In the genomic region with DNA sequence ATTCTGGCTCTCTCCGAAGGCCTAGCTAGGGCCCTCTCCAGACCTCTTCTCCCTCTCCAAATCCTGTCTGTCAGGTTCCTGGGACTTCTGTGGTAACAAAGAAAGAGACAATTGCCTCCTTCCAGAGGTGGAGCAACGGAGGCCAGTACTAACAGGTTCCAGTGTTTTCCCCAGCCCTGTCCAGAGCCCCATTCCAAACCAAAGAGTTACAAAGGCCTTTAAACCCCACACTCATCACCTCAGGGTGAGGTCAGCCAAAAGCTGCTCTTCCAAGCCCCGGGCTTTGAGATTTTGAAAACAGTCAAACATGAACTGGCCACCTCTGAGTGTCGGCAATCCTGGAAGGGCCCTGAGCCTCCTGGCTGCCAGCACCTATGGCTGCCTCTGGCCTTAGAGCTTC, we compare ENCODE assay signal across 15 mouse cellular contexts. TPM values are rescaled to one million over a fixed set of nuclear protein-coding genes. Genes with fewer than 3 reads are reported as not detected.
A peak's percentile ranks its signal among the peaks of the same experiment; 100 is the strongest.
DNase-seq lines count a peak whose midpoint lies in the region; ATAC-seq and TF ChIP-seq lines count a peak whose summit lies in the region.
"Had no signal": no experiment of that assay in that cellular context is flagged by ENCODE, and none has a peak within 500 bp of the region (broad histone marks: within the 10 kb centered on the region; RNA-seq: fewer than 3 reads in every experiment).

No protein-coding gene starts in this region.

- no peak overlapping the region for H3K9ac ChIP-seq in forebrain, embryonic 11.5 days (ENCODE audit: low read length)
- no peak overlapping the region for H3K9ac ChIP-seq in intestine, embryonic 14.5 days (ENCODE audit: low read length)
- H3K9ac ChIP-seq in intestine, embryonic 16.5 days (ENCODE audit: low read depth, low read length): no peak overlapping the region
- no peak overlapping the region for H3K9ac ChIP-seq in ES-Bruce4 (ENCODE audit: low read depth, poor library complexity, severe bottlenecking)
- H3K9ac ChIP-seq: forebrain, embryonic 15.5 days; hindbrain, embryonic 15.5 days had no signal

- no peak for DNase-seq in forebrain, embryonic 10.5 days (ENCODE audit: extremely low spot score, low spot score)
- DNase-seq in forebrain, embryonic 11.5 days (ENCODE audit: low spot score): no peak
- DNase-seq in intestine, embryonic 14.5 days (ENCODE audit: low spot score): no peak
- DNase-seq in gonadal fat pad, adult 2 months (ENCODE audit: low read depth): peak; percentile 99
- no peak for DNase-seq in neural tube, embryonic 10.5 days (ENCODE audit: extremely low spot score, low spot score)
- DNase-seq in frontal cortex, adult 2 months (ENCODE audit: extremely low spot score in 1 of 2, low spot score in 1 of 2): no peak
- DNase-seq: cerebellum, adult 2 months; gastrocnemius, postnatal 10 days; liver; thymus, postnatal 25 days had no signal

- peaks cover 57% of the 10 kb centered on the region for H3K36me3 ChIP-seq in forebrain, embryonic 10.5 days (replicated peaks)
- H3K36me3 ChIP-seq in forebrain, embryonic 11.5 days (ENCODE audit: control insufficient read depth, insufficient read depth, low read length): no peaks in the 10 kb centered on the region; the same call in 1 of the 2 replicates
- H3K36me3 ChIP-seq in intestine, embryonic 14.5 days (ENCODE audit: control insufficient read depth, insufficient read depth, low read length): peaks cover 36% of the 10 kb centered on the region
- H3K36me3 ChIP-seq in intestine, embryonic 16.5 days (ENCODE audit: control insufficient read depth, insufficient read depth, low read length): peaks cover 2% of the 10 kb centered on the region; the same call in 1 of the 2 replicates
- H3K36me3 ChIP-seq in ES-Bruce4 (ENCODE audit: control insufficient read depth, insufficient read depth, low read length, poor library complexity, severe bottlenecking): no peaks in the 10 kb centered on the region
- H3K36me3 ChIP-seq: forebrain, embryonic 15.5 days; hindbrain, embryonic 15.5 days had no signal

- peaks cover 20% of the 10 kb centered on the region for H3K4me1 ChIP-seq in forebrain, embryonic 10.5 days
- peaks cover 1% of the 10 kb centered on the region; the same call in 1 of the 2 replicates for H3K4me1 ChIP-seq in forebrain, embryonic 11.5 days (replicated peaks; ENCODE audit: control insufficient read depth, insufficient read depth, low read length)
- peaks cover 20% of the 10 kb centered on the region for H3K4me1 ChIP-seq in intestine, embryonic 14.5 days (replicated peaks; ENCODE audit: control insufficient read depth, insufficient read depth, low read length)
- peaks cover 20% of the 10 kb centered on the region for H3K4me1 ChIP-seq in intestine, embryonic 16.5 days (ENCODE audit: control insufficient read depth, insufficient read depth, low read length)
- H3K4me1 ChIP-seq in ES-Bruce4 (ENCODE audit: control insufficient read depth, insufficient read depth, low read length): no peaks in the 10 kb centered on the region

- H3K27me3 ChIP-seq in forebrain, embryonic 10.5 days (ENCODE audit: poor library complexity, severe bottlenecking): no peaks in the 10 kb centered on the region
- no peaks in the 10 kb centered on the region for H3K27me3 ChIP-seq in forebrain, embryonic 11.5 days (ENCODE audit: control insufficient read depth, insufficient read depth, low read length)
- no peaks in the 10 kb centered on the region for H3K27me3 ChIP-seq in intestine, embryonic 14.5 days (replicated peaks; ENCODE audit: control insufficient read depth, insufficient read depth, low read length)
- H3K27me3 ChIP-seq in intestine, embryonic 16.5 days (replicated peaks; ENCODE audit: control insufficient read depth, insufficient read depth, low read length): no peaks in the 10 kb centered on the region
- H3K27me3 ChIP-seq in ES-Bruce4 (ENCODE audit: control insufficient read depth, insufficient read depth, low read length, poor library complexity, severe bottlenecking): no peaks in the 10 kb centered on the region
- H3K27me3 ChIP-seq: forebrain, embryonic 15.5 days; hindbrain, embryonic 15.5 days had no signal

- no peak overlapping the region for H3K4me2 ChIP-seq in forebrain, embryonic 11.5 days (ENCODE audit: low read depth, low read length, severe bottlenecking)
- no peak overlapping the region for H3K4me2 ChIP-seq in intestine, embryonic 14.5 days (ENCODE audit: low read length)
- H3K4me2 ChIP-seq in intestine, embryonic 16.5 days (ENCODE audit: low read depth, low read length): no peak overlapping the region
- H3K4me2 ChIP-seq: forebrain, embryonic 15.5 days; hindbrain, embryonic 15.5 days had no signal

- H3K4me3 ChIP-seq in forebrain, embryonic 10.5 days: no peak overlapping the region
- H3K4me3 ChIP-seq in forebrain, embryonic 11.5 days (ENCODE audit: low read depth, low read length): no peak overlapping the region
- H3K4me3 ChIP-seq in intestine, embryonic 14.5 days (ENCODE audit: low read depth, low read length): no peak overlapping the region
- H3K4me3 ChIP-seq in intestine, embryonic 16.5 days (ENCODE audit: low read length): no peak overlapping the region
- no peak overlapping the region for H3K4me3 ChIP-seq in ES-Bruce4 (ENCODE audit: low read depth, low read length)
- H3K4me3 ChIP-seq: forebrain, embryonic 15.5 days; hindbrain, embryonic 15.5 days had no signal

- H3K27ac ChIP-seq in forebrain, embryonic 10.5 days: peak overlapping the region; percentile 48; the same call in 1 of the 2 replicates
- H3K27ac ChIP-seq in forebrain, embryonic 11.5 days (ENCODE audit: low read depth, low read length): no peak overlapping the region
- 0 out of 2 replicates have a peak overlapping the region, but pooled peaks have one; percentile 16 for H3K27ac ChIP-seq in intestine, embryonic 14.5 days (ENCODE audit: low read depth)
- H3K27ac ChIP-seq in intestine, embryonic 16.5 days (ENCODE audit: low read length): no peak overlapping the region
- peak overlapping the region; percentile 51; the same call in 1 of the 2 replicates for H3K27ac ChIP-seq in ES-Bruce4 (ENCODE audit: insufficient read depth, low read length)
- H3K27ac ChIP-seq: forebrain, embryonic 15.5 days; hindbrain, embryonic 15.5 days; kidney, postnatal 0 days had no signal

- no peak for ATAC-seq in forebrain, embryonic 11.5 days (replicated peaks; ENCODE audit: low FRiP score)
- no peak for ATAC-seq in intestine, embryonic 14.5 days (replicated peaks; ENCODE audit: low FRiP score, low TSS enrichment, low read depth)
- no peak for ATAC-seq in intestine, embryonic 16.5 days
- ATAC-seq: forebrain, embryonic 15.5 days had no signal

- no peak for TF ChIP-seq EP300 in ES-Bruce4 (IDR thresholded peaks at IDR 0.05; ENCODE audit: insufficient read depth, low read depth, low read length)

- 71% methylated on average over 4 of the region's 4 CpGs for whole genome bisulfite sequencing in forebrain, embryonic 10.5 days
- WGBS in forebrain, embryonic 11.5 days: 63% methylated on average over 4 of the region's 4 CpGs
- WGBS in intestine, embryonic 14.5 days: 63% methylated on average over 4 of the region's 4 CpGs
- WGBS in intestine, embryonic 16.5 days: 64% methylated on average over 4 of the region's 4 CpGs

- no peak for TF ChIP-seq CTCF in ES-Bruce4 (IDR thresholded peaks at IDR 0.05; ENCODE audit: low read depth, low read length)

- no peaks in the 10 kb centered on the region for H3K9me3 ChIP-seq in forebrain, embryonic 10.5 days
- H3K9me3 ChIP-seq in forebrain, embryonic 11.5 days (ENCODE audit: control insufficient read depth, low read length): no peaks in the 10 kb centered on the region
- no peaks in the 10 kb centered on the region for H3K9me3 ChIP-seq in intestine, embryonic 14.5 days (ENCODE audit: control insufficient read depth, low read length)
- H3K9me3 ChIP-seq in intestine, embryonic 16.5 days (ENCODE audit: control insufficient read depth, low read length): no peaks in the 10 kb centered on the region
- no peaks in the 10 kb centered on the region for H3K9me3 ChIP-seq in ES-Bruce4 (replicated peaks; ENCODE audit: control insufficient read depth, insufficient read depth, low read length, poor library complexity, severe bottlenecking)
- H3K9me3 ChIP-seq: forebrain, embryonic 15.5 days; hindbrain, embryonic 15.5 days had no signal

- no peak for TF ChIP-seq POLR2A in ES-Bruce4 (IDR thresholded peaks at IDR 0.05; ENCODE audit: insufficient read depth, low read length)

RNA-seq across cellular contexts. Expression of gene Smad6, which starts 29.1 kb away (rescaled TPM):
- 3.6 and 3.7 TPM in 2 replicates for polyA plus RNA-seq in forebrain, embryonic 10.5 days (2016; fragmentation: Nextera tagmentation; extraction: Ambion mirVana)
- polyA plus RNA-seq in forebrain, embryonic 11.5 days (2014; fragmentation: Nextera tagmentation; extraction: Ambion mirVana): 6.5 and 7.4 TPM in 2 replicates
- 8.5 and 9.3 TPM in 2 replicates for polyA plus RNA-seq in intestine, embryonic 14.5 days (2014; fragmentation: Nextera tagmentation; extraction: Ambion mirVana)
- 3.9 and 8.1 TPM in 2 replicates for polyA plus RNA-seq in intestine, embryonic 16.5 days (2015; fragmentation: Nextera tagmentation; extraction: Ambion mirVana)
- polyA plus RNA-seq in ES-Bruce4 (2011; ENCODE audit: insufficient read depth, insufficient read length, low read depth, missing spikeins): 2.7 and 4.7 TPM in 2 replicates
- 12.2 and 14.4 TPM in 2 replicates for polyA plus RNA-seq in gonadal fat pad, adult 2 months (2012; rRNA removed)
- 3.1 TPM in 2 replicates for polyA plus RNA-seq in frontal cortex, adult 2 months (2012; rRNA removed)

Comparison
In these comparisons a context has a peak if more than half of its experiments do, and no peak if none do; other contexts are left out.
1. H3K27ac ChIP-seq: peak in forebrain, embryonic 10.5 days (single experiment), intestine, embryonic 14.5 days (single experiment) and ES-Bruce4 (single experiment); none in forebrain, embryonic 11.5 days (single experiment) and intestine, embryonic 16.5 days (single experiment).